Mouse (Mus musculus) neural tube, embryonic 15.5 days (tissue): ENCODE data around the gene Polk. TPM values are rescaled to one million over a fixed set of nuclear protein-coding genes. Genes with fewer than 3 reads are reported as not detected.
A peak's percentile ranks its signal among the peaks of the same experiment; 100 is the strongest.

Experiments
- ATAC-seq: fragments of 200-750 bp; cut with Nextera tagmentation; 2 replicates; pipeline ENCODE4 v1.8.0; 2017; ENCODE audit warnings: mild to moderate bottlenecking, moderate TSS enrichment, moderate library complexity; ENCODE audit not compliant: low FRiP score
- H3K27ac ChIP-seq: fragments of 300-500 bp; sonication (generic); replicated peaks from 2 replicates; pipeline ENCODE4 v1.5.1; 2015; ENCODE audit warnings: mild to moderate bottlenecking, inconsistent platforms
- H3K27me3 ChIP-seq: fragments of 300-500 bp; sonication (generic); replicated peaks from 2 replicates; pipeline ENCODE4 v1.6.1; 2015; ENCODE audit warnings: inconsistent platforms
- H3K36me3 ChIP-seq: fragments of 300-500 bp; sonication (generic); 2 replicates; pipeline ENCODE4 v1.6.1; 2015; ENCODE audit warnings: inconsistent platforms
- H3K4me1 ChIP-seq: fragments of 300-500 bp; sonication (generic); 2 replicates; pipeline ENCODE4 v1.6.1; 2015; ENCODE audit warnings: inconsistent platforms
- H3K4me2 ChIP-seq: fragments of 300-500 bp; sonication (generic); 2 replicates; pipeline ENCODE4 v1.6.1; 2015; ENCODE audit warnings: inconsistent platforms, mild to moderate bottlenecking, moderate library complexity
- H3K4me3 ChIP-seq: fragments of 300-500 bp; sonication (generic); replicated peaks from 2 replicates; pipeline ENCODE4 v1.5.1; 2015; ENCODE audit warnings: mild to moderate bottlenecking, inconsistent platforms
- H3K9ac ChIP-seq: fragments of 300-500 bp; sonication (generic); replicated peaks from 2 replicates; pipeline ENCODE4 v1.6.1; 2015; ENCODE audit warnings: mild to moderate bottlenecking, inconsistent platforms
- H3K9me3 ChIP-seq: fragments of 300-500 bp; sonication (generic); replicated peaks from 2 replicates; pipeline ENCODE4 v1.6.1; 2016; ENCODE audit warnings: inconsistent platforms
- WGBS: fragments of 180-500 bp; shearing (Covaris S2); methylation state at CpG from one replicate; pipeline ENCODE4 v1.1.7; 2015; ENCODE audit warnings: mixed read lengths; 5-methylcytosine and 5-hydroxymethylcytosine counted together
- polyA plus RNA-seq: library from polyadenylated mRNA; unstranded; fragments of >200 nt; fragmentation: Nextera tagmentation; extraction: Ambion mirVana; gene quantifications from 2 replicates; pipeline ENCODE4 v1.2.1, GENCODE M21; 2015

Gene Polk
- 7.2 and 8.9 TPM in 2 replicates for polyA plus RNA-seq

- Histone ChIP-seq H3K27me3 (no peaks in the 10 kb centered on the region), H3K36me3 (no peaks in the 10 kb centered on the region), H3K27ac (peak within 1 kb of the TSS; percentile 95), H3K4me1 (peaks cover 17% of the 10 kb centered on the region), H3K9ac (peak within 1 kb of the TSS; percentile 94), H3K9me3 (no peaks in the 10 kb centered on the region), H3K4me3 (peak within 1 kb of the TSS; percentile 95), H3K4me2 (peak within 1 kb of the TSS; percentile 80)
- WGBS: under 1% methylated on average over 46 of the region's 50 CpGs
- ATAC-seq: peak; percentile 99
These were observed at the start of gene Polk, which contains the start of gene Col4a3bp for GRCm38 (mm10) chr13:96542081-96542889. Gene Polk, minus strand, starts transcription at chr13:96542579. Gene Col4a3bp, plus strand, starts transcription at chr13:96542618.

GRCm38 (mm10) chr13:96588642-96589041 is 46.3 kb upstream of the Polk start:
- Histone ChIP-seq H3K27ac (no peak overlapping the region), H3K36me3 (no peaks in the 10 kb centered on the region), H3K4me3 (no peak overlapping the region), H3K9me3 (no peaks in the 10 kb centered on the region), H3K27me3 (no peaks in the 10 kb centered on the region), H3K4me1 (peaks cover 6% of the 10 kb centered on the region; the same call in 1 of the 2 replicates), H3K9ac (no peak overlapping the region), H3K4me2 (no peak overlapping the region)
- WGBS: 97% methylated on average over 1 of the region's 1 CpGs
- ATAC-seq: no peak

- H3K4me3 ChIP-seq: no peak overlapping the region
- H3K9me3 ChIP-seq: no peaks in the 10 kb centered on the region
- no peak overlapping the region for H3K27ac ChIP-seq
- H3K9ac ChIP-seq: no peak overlapping the region
- H3K36me3 ChIP-seq: no peaks in the 10 kb centered on the region
- ATAC-seq: no peak
- no peak overlapping the region for H3K4me2 ChIP-seq
- H3K27me3 ChIP-seq: no peaks in the 10 kb centered on the region
- H3K4me1 ChIP-seq: 0 out of 2 replicates have a peak, but pooled peaks cover 3% of the 10 kb centered on the region
- 94% methylated on average over 5 of the region's 5 CpGs for WGBS
These were observed 44.2 kb upstream of the Polk start for GRCm38 (mm10) chr13:96586540-96586939.

GRCm38 (mm10) chr13:96584201-96584600 is 41.8 kb upstream of the Polk start:
- 99% methylated on average over 2 of the region's 2 CpGs for WGBS
- Histone ChIP-seq H3K27me3 (no peaks in the 10 kb centered on the region), H3K4me3 (no peak overlapping the region), H3K4me1 (peaks cover 3% of the 10 kb centered on the region; the same call in 1 of the 2 replicates), H3K9ac (no peak overlapping the region), H3K27ac (no peak overlapping the region), H3K4me2 (no peak overlapping the region), H3K9me3 (no peaks in the 10 kb centered on the region), H3K36me3 (no peaks in the 10 kb centered on the region)
- ATAC-seq: no peak

GRCm38 (mm10) chr13:96579979-96580378 is 37.6 kb upstream of the Polk start:
- WGBS: 91% methylated on average over 1 of the region's 1 CpGs
- no peak overlapping the region for H3K9ac ChIP-seq
- H3K36me3 ChIP-seq: no peaks in the 10 kb centered on the region
- H3K4me2 ChIP-seq: no peak overlapping the region
- no peak for ATAC-seq
- no peaks in the 10 kb centered on the region for H3K27me3 ChIP-seq
- no peak overlapping the region for H3K27ac ChIP-seq
- H3K9me3 ChIP-seq: no peaks in the 10 kb centered on the region
- peaks cover 3% of the 10 kb centered on the region; the same call in 1 of the 2 replicates for H3K4me1 ChIP-seq
- no peak overlapping the region for H3K4me3 ChIP-seq

- 87% methylated on average over 2 of the region's 2 CpGs for WGBS
- Histone ChIP-seq H3K4me1 (peaks cover 3% of the 10 kb centered on the region; the same call in 1 of the 2 replicates), H3K27ac (no peak overlapping the region), H3K27me3 (no peaks in the 10 kb centered on the region), H3K36me3 (no peaks in the 10 kb centered on the region), H3K9ac (no peak overlapping the region), H3K9me3 (no peaks in the 10 kb centered on the region), H3K4me2 (no peak overlapping the region), H3K4me3 (no peak overlapping the region)
- ATAC-seq: no peak
These were observed 36.7 kb upstream of the Polk start for GRCm38 (mm10) chr13:96579104-96579503.

GRCm38 (mm10) chr13:96574170-96574569 is 31.8 kb upstream of the Polk start:
- Histone ChIP-seq H3K9ac (no peak overlapping the region), H3K4me1 (peaks cover 4% of the 10 kb centered on the region; the same call in 1 of the 2 replicates), H3K9me3 (no peaks in the 10 kb centered on the region), H3K4me2 (no peak overlapping the region), H3K27me3 (no peaks in the 10 kb centered on the region), H3K27ac (no peak overlapping the region), H3K36me3 (peaks cover 6% of the 10 kb centered on the region), H3K4me3 (no peak overlapping the region)
- WGBS: 88% methylated on average over 2 of the region's 2 CpGs
- ATAC-seq: no peak

- 57% methylated on average over 6 of the region's 6 CpGs for WGBS
- Histone ChIP-seq H3K27me3 (no peaks in the 10 kb centered on the region), H3K4me2 (no peak overlapping the region), H3K4me1 (peaks cover 4% of the 10 kb centered on the region; the same call in 1 of the 2 replicates), H3K36me3 (peaks cover 6% of the 10 kb centered on the region), H3K9ac (no peak overlapping the region), H3K9me3 (no peaks in the 10 kb centered on the region), H3K4me3 (no peak overlapping the region), H3K27ac (no peak overlapping the region)
- no peak for ATAC-seq
These were observed 28.6 kb upstream of the Polk start for GRCm38 (mm10) chr13:96571016-96571361.

GRCm38 (mm10) chr13:96570313-96571015 is 28.1 kb upstream of the Polk start:
- peaks cover 6% of the 10 kb centered on the region for H3K36me3 ChIP-seq
- H3K9ac ChIP-seq: no peak overlapping the region
- no peaks in the 10 kb centered on the region for H3K9me3 ChIP-seq
- no peak overlapping the region for H3K27ac ChIP-seq
- H3K4me2 ChIP-seq: no peak overlapping the region
- H3K4me3 ChIP-seq: no peak overlapping the region
- H3K4me1 ChIP-seq: peaks cover 4% of the 10 kb centered on the region; the same call in 1 of the 2 replicates
- H3K27me3 ChIP-seq: no peaks in the 10 kb centered on the region
- ATAC-seq: no peak
- WGBS: 76% methylated on average over 10 of the region's 10 CpGs

GRCm38 (mm10) chr13:96567977-96568376 is 25.6 kb upstream of the Polk start:
- no peak for ATAC-seq
- 57% methylated on average over 6 of the region's 6 CpGs for WGBS

GRCm38 (mm10) chr13:96555099-96555498 is 12.7 kb upstream of the Polk start:
- Histone ChIP-seq H3K4me1 (no peaks in the 10 kb centered on the region), H3K9ac (no peak overlapping the region), H3K27me3 (no peaks in the 10 kb centered on the region), H3K4me3 (no peak overlapping the region), H3K4me2 (no peak overlapping the region), H3K36me3 (no peaks in the 10 kb centered on the region), H3K27ac (no peak overlapping the region), H3K9me3 (no peaks in the 10 kb centered on the region)
- 95% methylated on average over 3 of the region's 3 CpGs for WGBS
- ATAC-seq: no peak

More at GRCm38 (mm10) chr13:96567977-96568376, 25.6 kb upstream of the Polk start:
- peaks cover 3% of the 10 kb centered on the region for H3K36me3 ChIP-seq
- H3K27ac ChIP-seq: no peak overlapping the region
- H3K9me3 ChIP-seq: no peaks in the 10 kb centered on the region
- H3K4me2 ChIP-seq: no peak overlapping the region
- peaks cover 4% of the 10 kb centered on the region; the same call in 1 of the 2 replicates for H3K4me1 ChIP-seq
- H3K4me3 ChIP-seq: no peak overlapping the region
- H3K9ac ChIP-seq: no peak overlapping the region
- no peaks in the 10 kb centered on the region for H3K27me3 ChIP-seq

- no peaks in the 10 kb centered on the region for H3K9me3 ChIP-seq
- 43% methylated on average over 4 of the region's 4 CpGs for WGBS
- no peak overlapping the region for H3K27ac ChIP-seq
- H3K36me3 ChIP-seq: no peaks in the 10 kb centered on the region
- H3K9ac ChIP-seq: no peak overlapping the region
- H3K4me2 ChIP-seq: no peak overlapping the region
- ATAC-seq: no peak
- H3K27me3 ChIP-seq: no peaks in the 10 kb centered on the region
- no peak overlapping the region for H3K4me3 ChIP-seq
- H3K4me1 ChIP-seq: peaks cover 20% of the 10 kb centered on the region
These were observed 5.6 kb upstream of the Polk start for GRCm38 (mm10) chr13:96547941-96548340.
